Mouse (Mus musculus) forebrain, embryonic 11.5 days (tissue): ENCODE results near the gene Slc2a5. TPM values are rescaled to one million over a fixed set of nuclear protein-coding genes. Genes with fewer than 3 reads are reported as not detected.

Experiments used
- ATAC-seq: fragments of 200-750 bp; cut with Nextera tagmentation; replicated peaks from 2 replicates; pipeline ENCODE4 v1.8.0; 2017; ENCODE audit warnings: moderate TSS enrichment; ENCODE audit not compliant: low FRiP score
- DNase-seq: peaks from one replicate; pipeline ENCODE4 v3.0.0-alpha.2; 2017; ENCODE audit warnings: low spot score
- H3K27ac ChIP-seq: fragments of 300-500 bp; sonication (generic); 2 replicates; pipeline ENCODE4 v1.5.1; 2014; ENCODE audit warnings: low read depth, low read length
- H3K27me3 ChIP-seq: fragments of 300-500 bp; sonication (generic); 2 replicates; pipeline ENCODE4 v1.6.1; 2014; ENCODE audit warnings: mild to moderate bottlenecking, low read length, mixed read lengths; ENCODE audit not compliant: control insufficient read depth, insufficient read depth
- H3K36me3 ChIP-seq: fragments of 300-500 bp; sonication (generic); 2 replicates; pipeline ENCODE4 v1.6.1; 2014; ENCODE audit warnings: mild to moderate bottlenecking, low read length, moderate library complexity, mixed read lengths; ENCODE audit not compliant: control insufficient read depth, insufficient read depth
- H3K4me1 ChIP-seq: fragments of 300-500 bp; sonication (generic); replicated peaks from 2 replicates; pipeline ENCODE4 v1.6.1; 2014; ENCODE audit warnings: low read length, mixed read lengths; ENCODE audit not compliant: control insufficient read depth, insufficient read depth
- H3K4me2 ChIP-seq: fragments of 300-500 bp; sonication (generic); 2 replicates; pipeline ENCODE4 v1.6.1; 2014; ENCODE audit warnings: low read depth, mild to moderate bottlenecking, low read length, moderate library complexity, mixed read lengths; ENCODE audit not compliant: severe bottlenecking
- H3K4me3 ChIP-seq: fragments of 300-500 bp; sonication (generic); 2 replicates; pipeline ENCODE4 v1.5.1; 2014; ENCODE audit warnings: low read depth, low read length
- H3K9ac ChIP-seq: fragments of 300-500 bp; sonication (generic); 2 replicates; pipeline ENCODE4 v1.6.1; 2014; ENCODE audit warnings: low read length
- H3K9me3 ChIP-seq: fragments of 300-500 bp; sonication (generic); 2 replicates; pipeline ENCODE4 v1.6.1; 2016; ENCODE audit warnings: low read length, mixed read lengths; ENCODE audit not compliant: control insufficient read depth
- WGBS: fragments of 180-500 bp; shearing (Covaris S2); extraction: QIAGEN DNeasy Blood & Tissue Kit; methylation state at CpG from one replicate; pipeline ENCODE4 v1.1.7; 2014; 5-methylcytosine and 5-hydroxymethylcytosine counted together
- polyA plus RNA-seq: library from polyadenylated mRNA; unstranded; fragments of >200 nt; fragmentation: Nextera tagmentation; extraction: Ambion mirVana; gene quantifications from 2 replicates; pipeline ENCODE4 v1.2.1, GENCODE M21; 2014

Gene Slc2a5
- polyA plus RNA-seq, 1 experiment from 2014 or later = 1.8 TPM

DNA sequence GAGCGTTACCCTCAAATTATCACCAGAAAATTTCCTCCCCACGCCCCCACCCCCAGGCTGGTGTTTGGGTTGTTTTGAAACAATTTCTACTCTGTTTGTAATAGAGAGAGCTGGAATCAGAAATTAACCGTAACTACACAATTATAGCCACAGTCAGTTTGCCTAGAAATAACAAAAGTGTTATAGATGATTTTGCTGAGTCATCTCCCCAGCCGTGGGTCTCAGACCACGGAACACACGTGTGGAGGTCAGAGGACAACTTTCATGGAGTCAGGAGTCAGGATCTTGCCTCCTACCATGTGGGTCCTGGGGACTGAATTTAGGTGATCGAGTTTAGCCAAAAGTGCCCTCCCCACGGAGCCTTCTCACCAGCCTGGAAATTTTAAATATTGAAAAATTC is 58.0 kb downstream of the Slc2a5 start:
- Histone ChIP-seq H3K4me2 (no peak overlapping the region), H3K9ac (no peak overlapping the region), H3K27me3 (no peaks in the 10 kb centered on the region), H3K4me3 (no peak overlapping the region), H3K36me3 (no peaks in the 10 kb centered on the region), H3K27ac (no peak overlapping the region), H3K9me3 (no peaks in the 10 kb centered on the region), H3K4me1 (0 out of 2 replicates have a peak, but pooled peaks cover 2% of the 10 kb centered on the region)
- DNase-seq = no peak
- WGBS = 72% methylated on average over 8 of the region's 8 CpGs
- no peak for ATAC-seq

DNA sequence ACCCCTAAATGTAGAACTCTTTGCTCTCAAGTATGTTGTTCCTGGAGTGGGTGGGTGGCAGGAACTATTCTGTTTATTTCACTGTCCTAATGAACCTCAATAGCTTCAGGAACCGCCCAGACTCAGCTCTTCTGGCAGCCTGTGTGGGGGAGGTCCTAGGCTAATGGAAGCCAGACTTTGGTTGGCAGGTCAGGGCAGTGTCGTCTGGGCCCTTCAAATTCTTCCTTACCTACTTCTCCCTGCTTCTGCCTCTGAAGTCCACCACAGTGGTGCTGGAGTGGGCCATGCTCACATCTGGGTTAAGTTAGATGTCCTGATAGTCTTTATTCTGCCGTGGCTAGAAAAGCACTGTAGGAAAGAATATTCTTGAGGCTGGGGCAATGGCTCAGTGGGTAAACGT is 59.0 kb downstream of the Slc2a5 start:
- 66% methylated on average over 4 of the region's 4 CpGs for WGBS

DNA sequence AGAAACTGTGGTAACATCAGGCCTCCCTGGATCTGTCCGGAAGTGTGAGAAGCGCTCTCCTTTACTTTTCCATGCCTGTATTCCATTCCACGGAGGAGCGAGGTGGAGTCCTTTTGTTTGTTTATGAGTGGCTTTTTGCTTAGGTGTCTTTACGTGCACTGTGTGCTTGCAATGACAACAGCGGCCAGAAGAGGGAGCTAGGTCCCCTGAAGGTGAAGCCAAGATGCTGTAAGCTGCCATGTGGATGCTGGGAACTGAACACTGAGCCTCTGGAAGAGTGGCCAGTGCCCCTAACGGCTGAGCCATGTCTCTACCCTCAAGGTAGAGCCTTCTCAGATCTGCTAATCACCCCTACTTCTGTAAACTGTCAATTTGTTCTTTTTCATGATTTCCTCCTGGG is 62.2 kb downstream of the Slc2a5 start:
- Histone ChIP-seq H3K27ac (no peak overlapping the region), H3K9me3 (no peaks in the 10 kb centered on the region), H3K9ac (no peak overlapping the region), H3K4me3 (no peak overlapping the region), H3K27me3 (no peaks in the 10 kb centered on the region), H3K4me2 (no peak overlapping the region), H3K4me1 (0 out of 2 replicates have a peak, but pooled peaks cover 2% of the 10 kb centered on the region), H3K36me3 (no peaks in the 10 kb centered on the region)
- ATAC-seq (no peak), DNase-seq (no peak)
- WGBS = 88% methylated on average over 7 of the region's 7 CpGs

More for the DNA sequence above, 59.0 kb downstream of the Slc2a5 start:
- Histone ChIP-seq H3K4me1 (0 out of 2 replicates have a peak, but pooled peaks cover 2% of the 10 kb centered on the region), H3K27ac (no peak overlapping the region), H3K36me3 (no peaks in the 10 kb centered on the region), H3K27me3 (no peaks in the 10 kb centered on the region), H3K9me3 (no peaks in the 10 kb centered on the region), H3K4me3 (no peak overlapping the region), H3K4me2 (no peak overlapping the region), H3K9ac (no peak overlapping the region)
- DNase-seq (no peak), ATAC-seq (no peak)

DNA sequence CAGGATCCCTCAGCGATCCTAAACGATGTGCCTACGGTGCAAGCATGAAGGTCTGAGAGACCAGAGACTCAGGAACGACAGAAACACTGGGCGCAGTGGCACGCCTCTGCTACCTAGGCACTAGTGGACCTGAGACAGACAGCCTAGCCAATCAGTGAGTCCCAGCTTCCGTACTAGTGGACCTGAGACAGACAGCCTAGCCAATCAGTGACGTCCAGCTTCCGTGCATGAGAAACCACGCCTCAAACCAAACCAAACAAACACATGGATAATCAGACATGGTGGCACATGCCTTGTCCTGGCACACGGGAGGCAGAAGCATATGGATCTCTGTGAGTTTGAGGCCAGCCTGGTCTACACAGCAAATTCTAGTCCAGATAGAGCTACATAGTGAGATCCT is 69.2 kb downstream of the Slc2a5 start:
- DNase-seq (no peak), ATAC-seq (no peak)
- no peaks in the 10 kb centered on the region for H3K9me3 ChIP-seq
- H3K27ac ChIP-seq = no peak overlapping the region
- 52% methylated on average over 11 of the region's 11 CpGs for WGBS
- no peaks in the 10 kb centered on the region for H3K36me3 ChIP-seq
- H3K9ac ChIP-seq = no peak overlapping the region
- no peak overlapping the region for H3K4me2 ChIP-seq
- no peaks in the 10 kb centered on the region for H3K27me3 ChIP-seq
- H3K4me3 ChIP-seq = no peak overlapping the region
- H3K4me1 ChIP-seq = no peaks in the 10 kb centered on the region

GRCm38 (mm10) chr4:150192199-150192598 is 73.1 kb downstream of the Slc2a5 start:
- Histone ChIP-seq H3K4me3 (no peak overlapping the region), H3K27me3 (no peaks in the 10 kb centered on the region), H3K4me2 (no peak overlapping the region), H3K9me3 (no peaks in the 10 kb centered on the region), H3K4me1 (no peaks in the 10 kb centered on the region), H3K9ac (no peak overlapping the region), H3K36me3 (no peaks in the 10 kb centered on the region), H3K27ac (no peak overlapping the region)
- WGBS = 84% methylated on average over 6 of the region's 6 CpGs
- DNase-seq (no peak), ATAC-seq (no peak)

Other genes with a start within 250 kb of the Slc2a5 start
- gene Spsb1, start 164.2 kb upstream of the Slc2a5 start, polyA plus RNA-seq = 7.5 and 7.8 TPM in 2 replicates
- gene H6pd, start 110.3 kb upstream of the Slc2a5 start, polyA plus RNA-seq = 2.1 and 2.5 TPM in 2 replicates
- 0.21 and 0.24 TPM in 2 replicates for gene Gpr157, start 31.9 kb upstream of the Slc2a5 start, polyA plus RNA-seq
- not detected in 2 replicates for gene Slc2a7, start 29.7 kb downstream of the Slc2a5 start, polyA plus RNA-seq
- gene Car6, start 82.0 kb downstream of the Slc2a5 start, polyA plus RNA-seq = not detected in 2 replicates
- gene Eno1, start 117.4 kb downstream of the Slc2a5 start, polyA plus RNA-seq = 1,858 and 1,977 TPM in 2 replicates
- 51.6 and 56.2 TPM in 2 replicates for gene Rere, start 162.4 kb downstream of the Slc2a5 start, polyA plus RNA-seq